Mouse (Mus musculus): ENCODE data around the gene Elk4. TPM values are rescaled to one million over a fixed set of nuclear protein-coding genes. Genes with fewer than 3 reads are reported as not detected.

The Elk4 gene
- polyA plus RNA-seq, 1 experiment: 59.7 TPM

DNA sequence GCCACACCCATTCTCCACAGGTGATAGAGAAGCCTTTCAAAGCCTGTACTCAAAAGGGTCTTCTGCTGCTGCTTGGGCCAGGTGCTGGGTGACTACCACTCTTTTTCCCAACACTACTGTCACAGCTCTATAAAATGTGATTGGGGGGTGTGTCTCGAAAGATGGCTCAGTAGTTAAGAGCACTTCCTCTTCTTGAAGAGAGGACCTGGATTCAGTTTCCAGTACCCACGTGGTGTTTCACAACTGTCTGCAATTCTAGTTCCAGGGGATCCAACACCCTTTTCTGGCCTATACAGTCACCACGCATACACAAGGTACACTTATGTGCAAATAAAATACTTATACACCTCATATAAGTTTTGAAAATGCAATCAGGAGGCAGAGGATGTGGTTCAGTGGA is 47.0 kb downstream of the Elk4 start:
- Histone ChIP-seq H3K4me1 (ENCODE audit: control insufficient read depth, insufficient read depth, low read length) (peaks cover 6% of the 10 kb centered on the region; the same call in 1 of the 2 replicates), H3K4me3 (ENCODE audit: insufficient read depth, low read length) (no peak overlapping the region), H3K27ac (ENCODE audit: insufficient read depth, low read depth, low read length) (no peak overlapping the region)
- no peak for TF ChIP-seq POLR2A (IDR thresholded peaks at IDR 0.05; ENCODE audit: borderline replicate concordance, low read depth, low read length)
- TF ChIP-seq CTCF (IDR thresholded peaks at IDR 0.05; ENCODE audit: low read depth, low read length): no peak

DNA sequence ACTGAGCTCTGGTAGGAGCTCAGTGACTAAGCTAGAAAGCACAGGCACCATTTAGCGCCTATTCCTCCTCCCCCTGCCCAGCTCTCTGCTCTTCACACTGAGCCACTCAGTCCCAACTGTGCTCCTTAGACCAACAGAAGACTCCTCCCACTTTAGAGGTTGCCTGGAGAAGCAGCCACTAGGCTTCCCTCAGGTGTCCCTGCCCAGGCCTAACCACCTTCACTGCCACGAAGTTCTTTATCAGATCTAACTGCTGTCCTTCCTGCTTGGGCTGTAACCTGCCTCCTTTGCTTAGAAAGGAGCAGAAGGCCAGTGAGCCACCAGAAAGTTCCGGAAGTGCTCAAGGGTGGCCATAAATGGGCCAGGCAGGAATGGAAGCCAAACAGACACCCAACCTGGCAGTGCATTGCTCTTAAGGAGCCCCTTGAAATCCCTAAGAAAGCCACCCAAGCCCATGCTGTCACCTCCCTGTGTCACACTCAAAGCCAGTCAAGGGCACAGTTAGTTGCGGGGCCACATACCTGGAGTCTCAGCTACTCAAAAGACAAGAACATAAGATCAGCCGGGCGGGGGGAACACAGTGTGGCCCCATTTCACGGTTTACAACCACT is 47.8 kb downstream of the Elk4 start:
- H3K27ac ChIP-seq (ENCODE audit: insufficient read depth, low read depth, low read length): no peak overlapping the region
- TF ChIP-seq CTCF (IDR thresholded peaks at IDR 0.05; ENCODE audit: low read depth, low read length) (no peak), POLR2A (IDR thresholded peaks at IDR 0.05; ENCODE audit: borderline replicate concordance, low read depth, low read length) (no peak)
- peaks cover 6% of the 10 kb centered on the region; the same call in 1 of the 2 replicates for H3K4me1 ChIP-seq (ENCODE audit: control insufficient read depth, insufficient read depth, low read length)
- H3K4me3 ChIP-seq (ENCODE audit: insufficient read depth, low read length): no peak overlapping the region

DNA sequence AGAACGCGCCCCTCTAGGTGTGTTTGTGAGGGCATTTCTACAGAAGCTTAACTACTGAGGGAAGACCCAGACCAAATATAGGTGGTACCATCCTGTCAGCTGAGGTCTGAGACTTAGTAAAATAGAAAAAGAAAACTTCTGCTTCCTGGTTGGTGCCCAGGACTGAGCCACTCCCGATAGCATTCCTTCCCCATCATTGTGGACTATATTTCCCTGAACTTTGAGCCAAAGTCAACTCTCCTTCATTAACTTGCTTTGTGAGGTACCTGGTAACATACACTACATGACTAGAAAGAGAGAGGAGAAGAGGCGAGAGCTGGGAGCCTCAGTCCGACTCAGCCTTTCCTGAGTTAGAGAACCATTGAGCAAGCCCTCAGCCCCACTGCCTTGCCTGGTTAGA is 51.2 kb downstream of the Elk4 start:
- H3K27ac ChIP-seq (ENCODE audit: insufficient read depth, low read depth, low read length): no peak overlapping the region
- no peak for TF ChIP-seq POLR2A (IDR thresholded peaks at IDR 0.05; ENCODE audit: borderline replicate concordance, low read depth, low read length)
- TF ChIP-seq CTCF (IDR thresholded peaks at IDR 0.05; ENCODE audit: low read depth, low read length): no peak
- no peak overlapping the region for H3K4me3 ChIP-seq (ENCODE audit: insufficient read depth, low read length)
- H3K4me1 ChIP-seq (ENCODE audit: control insufficient read depth, insufficient read depth, low read length): peaks cover 6% of the 10 kb centered on the region; the same call in 1 of the 2 replicates

DNA sequence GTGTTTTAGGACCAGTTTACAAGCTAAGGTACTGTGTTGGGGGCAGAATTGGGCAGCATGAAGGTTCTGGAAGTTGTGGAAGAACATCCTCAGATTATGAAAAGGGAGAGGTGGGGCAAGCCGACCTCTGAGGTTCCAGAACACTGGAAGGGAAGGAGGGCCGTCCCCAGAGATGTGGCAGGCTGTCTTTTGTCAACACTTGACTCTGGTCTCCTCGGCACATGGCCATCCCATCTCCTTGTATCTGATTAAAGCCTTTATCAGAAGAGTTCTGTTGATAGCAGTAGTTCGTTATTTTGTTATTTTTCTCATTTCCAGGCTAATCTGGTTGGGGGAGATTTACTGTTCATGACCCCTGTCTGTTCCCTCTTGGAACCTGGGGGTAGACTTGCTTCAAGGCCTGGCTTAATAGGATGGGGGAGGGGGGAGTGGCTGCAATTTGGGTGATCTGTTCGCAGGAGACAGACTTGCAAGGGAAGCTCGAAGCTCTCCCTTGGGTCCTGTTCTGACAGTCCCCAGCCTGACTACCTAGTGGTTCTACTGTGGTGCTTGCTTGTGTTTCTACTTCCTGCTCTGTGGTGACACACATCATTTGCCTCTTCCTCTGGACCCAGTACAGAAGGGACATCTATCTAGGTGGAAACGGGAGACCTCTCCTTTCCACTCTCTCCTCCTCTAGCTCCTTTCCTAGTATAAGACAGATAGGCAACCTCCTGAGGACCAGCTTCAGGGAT is 52.8 kb downstream of the Elk4 start:
- H3K27ac ChIP-seq (ENCODE audit: insufficient read depth, low read depth, low read length): no peak overlapping the region
- no peak overlapping the region for H3K4me3 ChIP-seq (ENCODE audit: insufficient read depth, low read length)
- no peaks in the 10 kb centered on the region for H3K4me1 ChIP-seq (ENCODE audit: control insufficient read depth, insufficient read depth, low read length)
- TF ChIP-seq CTCF (IDR thresholded peaks at IDR 0.05; ENCODE audit: low read depth, low read length) (no peak), POLR2A (IDR thresholded peaks at IDR 0.05; ENCODE audit: borderline replicate concordance, low read depth, low read length) (no peak)

DNA sequence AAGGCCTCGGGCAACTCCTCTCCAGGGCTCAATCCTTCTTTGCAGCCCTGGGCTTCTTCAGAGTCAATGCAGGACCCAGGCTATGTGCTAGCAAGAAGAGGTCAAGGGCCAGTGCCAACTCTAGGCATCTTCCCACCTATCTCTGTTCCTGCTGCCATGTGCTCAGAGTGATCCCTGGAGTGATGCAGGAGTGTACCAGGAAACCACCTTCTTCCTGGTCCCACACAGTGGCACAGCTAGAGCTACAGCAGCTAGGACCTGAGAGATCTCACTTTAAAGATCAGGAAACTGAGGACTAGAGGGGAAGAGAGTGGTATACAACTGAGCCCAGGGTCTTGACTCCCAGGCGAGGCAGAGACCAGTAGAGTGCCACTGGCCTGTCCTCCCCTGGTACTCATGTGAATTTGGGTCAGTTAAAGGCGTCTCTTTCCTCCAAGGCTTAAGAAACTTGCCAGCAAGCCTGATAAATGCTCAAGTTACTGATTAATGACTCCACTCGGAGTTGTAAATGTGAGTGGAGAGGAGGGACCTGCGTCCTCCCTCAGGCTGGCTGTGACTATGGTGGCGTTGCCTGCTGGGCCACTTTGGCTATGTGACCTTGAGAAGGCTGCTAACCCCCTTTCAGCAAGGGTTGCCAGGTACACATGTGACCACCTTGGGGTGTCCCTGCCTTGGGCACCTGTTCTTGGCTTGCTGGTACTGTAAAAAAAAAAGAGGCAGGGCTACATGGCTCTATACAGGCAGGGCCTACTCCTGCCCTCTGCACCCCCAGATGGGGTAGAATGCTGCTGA is 54.5 kb downstream of the Elk4 start:
- H3K27ac ChIP-seq (ENCODE audit: insufficient read depth, low read depth, low read length): no peak overlapping the region
- no peak overlapping the region for H3K4me3 ChIP-seq (ENCODE audit: insufficient read depth, low read length)
- H3K4me1 ChIP-seq (ENCODE audit: control insufficient read depth, insufficient read depth, low read length): no peaks in the 10 kb centered on the region
- TF ChIP-seq POLR2A (IDR thresholded peaks at IDR 0.05; ENCODE audit: borderline replicate concordance, low read depth, low read length) (no peak), CTCF (IDR thresholded peaks at IDR 0.05; ENCODE audit: low read depth, low read length) (no peak)

DNA sequence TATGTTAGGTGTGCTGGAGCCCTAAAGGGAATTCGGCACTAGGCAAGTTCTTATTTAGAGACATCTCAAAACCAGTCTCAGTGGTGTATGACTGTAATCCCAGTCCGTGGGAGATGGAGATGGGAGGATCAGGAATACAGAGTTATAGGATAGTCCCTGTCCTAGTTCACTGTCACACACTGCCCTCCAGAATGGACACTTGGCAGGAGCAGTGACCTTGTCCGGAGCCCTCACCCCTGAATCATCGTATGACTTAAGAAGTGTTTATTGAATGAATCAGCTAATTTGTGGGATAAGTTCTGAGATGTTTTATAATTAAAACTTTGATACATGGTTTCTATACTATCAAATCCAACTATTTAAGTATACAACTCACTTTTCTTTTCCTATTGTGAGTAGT is 55.7 kb downstream of the Elk4 start:
- Histone ChIP-seq H3K4me1 (ENCODE audit: control insufficient read depth, insufficient read depth, low read length) (peaks cover 3% of the 10 kb centered on the region; the same call in 1 of the 2 replicates), H3K27ac (ENCODE audit: insufficient read depth, low read depth, low read length) (no peak overlapping the region), H3K4me3 (ENCODE audit: insufficient read depth, low read length) (no peak overlapping the region)
- no peak for TF ChIP-seq POLR2A (IDR thresholded peaks at IDR 0.05; ENCODE audit: borderline replicate concordance, low read depth, low read length)
- TF ChIP-seq CTCF (IDR thresholded peaks at IDR 0.05; ENCODE audit: low read depth, low read length): no peak

DNA sequence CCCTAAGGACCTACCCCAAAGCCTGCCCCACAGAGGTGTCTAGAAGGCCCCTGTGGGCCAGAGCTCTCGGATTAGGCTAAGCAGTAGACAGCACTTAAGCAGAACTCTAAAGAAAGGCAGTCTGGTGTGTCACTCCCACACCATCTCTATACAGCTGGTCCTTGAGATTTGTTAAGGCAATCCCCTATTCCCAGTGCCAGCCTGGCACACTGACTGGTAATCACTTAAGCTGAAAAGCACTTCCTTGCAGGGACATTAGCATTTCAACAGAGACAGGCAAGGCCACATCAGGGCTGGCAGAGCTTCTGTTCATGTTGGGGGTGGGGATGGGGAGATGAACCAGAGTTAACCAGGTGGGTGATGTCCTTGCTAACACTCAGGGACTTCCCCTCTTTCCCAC is 57.6 kb downstream of the Elk4 start:
- no peak for TF ChIP-seq CTCF (IDR thresholded peaks at IDR 0.05; ENCODE audit: low read depth, low read length)
- TF ChIP-seq POLR2A (IDR thresholded peaks at IDR 0.05; ENCODE audit: borderline replicate concordance, low read depth, low read length): no peak
- Histone ChIP-seq H3K27ac (ENCODE audit: insufficient read depth, low read depth, low read length) (no peak overlapping the region), H3K4me1 (ENCODE audit: control insufficient read depth, insufficient read depth, low read length) (peaks cover 3% of the 10 kb centered on the region; the same call in 1 of the 2 replicates), H3K4me3 (ENCODE audit: insufficient read depth, low read length) (no peak overlapping the region)

DNA sequence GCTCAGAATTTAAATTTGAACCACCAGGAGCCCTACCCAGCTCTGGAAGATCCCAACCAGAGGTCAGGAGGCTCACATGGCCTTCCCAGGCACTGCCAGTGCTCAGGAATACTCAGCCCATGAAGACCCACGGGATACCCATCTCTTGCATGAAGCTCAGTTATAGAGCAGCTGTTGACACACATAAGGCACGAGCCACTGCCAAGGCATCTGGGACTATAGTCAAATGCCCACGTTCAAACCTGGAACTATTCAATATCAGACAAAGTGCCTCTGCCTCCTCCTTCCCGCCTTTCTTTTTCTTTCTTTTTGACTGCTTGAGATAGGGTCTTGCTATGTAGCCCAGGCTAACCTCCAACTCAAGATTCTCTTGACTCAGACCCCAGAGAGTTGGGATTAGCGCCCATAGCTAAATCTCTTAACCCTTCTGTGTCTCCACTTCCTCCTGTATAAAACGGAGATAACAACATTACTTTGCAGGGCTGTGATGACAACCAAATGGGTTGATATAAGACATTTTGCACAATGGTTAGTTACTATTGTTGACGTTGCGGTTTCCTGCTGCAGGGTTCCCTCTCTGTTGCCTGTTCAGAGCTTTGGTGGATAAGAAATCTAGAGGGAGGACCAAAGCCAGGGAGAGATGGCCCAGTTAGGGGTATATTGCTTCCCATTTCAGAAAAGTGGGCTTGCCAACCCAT is 58.2 kb downstream of the Elk4 start:
- Histone ChIP-seq H3K4me1 (ENCODE audit: control insufficient read depth, insufficient read depth, low read length) (peaks cover 3% of the 10 kb centered on the region; the same call in 1 of the 2 replicates), H3K27ac (ENCODE audit: insufficient read depth, low read depth, low read length) (no peak overlapping the region), H3K4me3 (ENCODE audit: insufficient read depth, low read length) (no peak overlapping the region)
- no peak for TF ChIP-seq CTCF (IDR thresholded peaks at IDR 0.05; ENCODE audit: low read depth, low read length)
- TF ChIP-seq POLR2A (IDR thresholded peaks at IDR 0.05; ENCODE audit: borderline replicate concordance, low read depth, low read length): no peak

All from bone marrow macrophage, adult 2 months (primary cell).